Mouse (Mus musculus): ENCODE measurements around the gene Cpox. TPM values are rescaled to one million over a fixed set of nuclear protein-coding genes. Genes with fewer than 3 reads are reported as not detected.

The Cpox gene
- total RNA-seq, 2 experiments from 2014 or later = 19.7 to 20.5 TPM

DNA sequence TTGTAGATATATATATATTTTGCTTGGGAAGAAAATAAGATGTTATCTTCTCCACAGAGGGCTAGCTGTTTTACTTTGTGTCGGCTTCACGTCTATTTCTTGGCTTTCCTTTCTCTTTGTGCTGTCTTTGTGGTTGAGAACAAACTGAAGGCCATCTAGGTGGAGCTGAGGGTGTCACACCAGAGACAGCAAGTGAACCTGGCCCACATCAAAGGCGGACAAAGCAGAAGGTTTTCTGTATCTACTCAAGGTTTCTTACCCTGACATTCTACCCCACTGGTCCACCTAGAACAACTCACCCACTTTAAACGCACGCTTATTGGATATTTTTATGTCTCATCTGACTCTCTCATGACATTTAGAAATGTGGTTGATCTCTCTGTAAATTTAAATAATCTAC, 24.0 kb downstream of the Cpox start:
- no peak for DNase-seq
- intact Hi-C loops (cut with DNase I) = no loop called here

DNA sequence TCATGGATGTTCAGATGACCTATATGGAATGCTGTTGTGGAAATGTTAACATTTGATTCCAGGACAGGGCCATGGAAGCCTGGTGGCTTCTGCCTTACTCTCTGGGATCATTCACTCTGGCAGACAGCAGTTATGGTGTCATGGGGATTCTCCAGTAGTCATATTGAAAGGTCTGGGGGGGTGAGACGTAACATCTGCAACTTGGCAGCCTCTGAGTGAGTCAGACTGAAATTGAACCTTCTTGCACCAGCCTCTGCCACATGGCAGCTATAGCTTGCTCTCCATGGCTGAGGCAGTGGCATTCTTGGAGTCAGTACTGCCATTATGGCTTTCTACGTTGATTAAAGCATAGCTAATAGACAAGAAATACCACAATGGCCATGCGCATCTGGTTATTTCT, 26.7 kb downstream of the Cpox start:
- no peak for DNase-seq
- intact Hi-C loops (cut with DNase I) = no loop called here

DNA sequence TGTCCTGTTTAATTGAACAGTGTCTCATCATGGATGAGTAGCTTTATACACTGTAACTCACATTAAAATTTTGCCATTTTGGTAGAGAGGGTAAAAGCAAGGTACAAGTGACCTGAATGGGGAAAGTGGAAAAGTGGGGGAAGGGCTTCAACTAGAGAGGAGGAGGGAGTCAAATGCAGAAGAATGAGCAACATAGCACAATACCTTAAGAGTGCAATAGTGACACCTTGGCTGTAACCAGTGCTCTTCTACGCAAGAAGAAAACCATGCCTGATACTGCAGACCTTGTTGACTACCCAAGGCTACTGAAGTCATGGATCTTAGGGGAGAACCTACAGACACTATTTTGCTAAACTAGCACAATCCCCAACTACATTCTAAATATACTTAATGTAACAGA, 27.2 kb downstream of the Cpox start:
- no peak for DNase-seq

DNA sequence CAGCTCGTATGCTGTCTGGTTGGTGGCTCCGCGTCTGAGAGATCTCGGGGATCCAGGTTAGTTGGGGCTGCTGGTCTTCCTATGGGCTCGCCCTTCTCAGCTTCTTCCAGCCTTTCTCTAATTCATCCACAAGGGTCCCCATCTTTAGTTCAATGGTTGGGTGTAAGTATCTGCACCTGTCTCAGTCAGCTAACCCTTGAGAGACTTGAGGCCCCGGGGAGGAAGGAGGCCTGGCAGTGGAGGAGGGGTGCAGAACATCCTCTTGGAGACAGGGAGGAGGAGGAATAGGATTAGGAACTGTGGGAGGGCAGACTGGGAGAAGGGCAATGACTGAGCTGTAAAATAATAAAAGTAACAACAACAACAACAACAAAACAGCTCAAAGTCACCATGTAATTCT, 30.1 kb downstream of the Cpox start:
- intact Hi-C loops (cut with DNase I) = no loop called here

More for the DNA sequence above, 27.2 kb downstream of the Cpox start:
- intact Hi-C loops (cut with DNase I) = no loop called here

DNA sequence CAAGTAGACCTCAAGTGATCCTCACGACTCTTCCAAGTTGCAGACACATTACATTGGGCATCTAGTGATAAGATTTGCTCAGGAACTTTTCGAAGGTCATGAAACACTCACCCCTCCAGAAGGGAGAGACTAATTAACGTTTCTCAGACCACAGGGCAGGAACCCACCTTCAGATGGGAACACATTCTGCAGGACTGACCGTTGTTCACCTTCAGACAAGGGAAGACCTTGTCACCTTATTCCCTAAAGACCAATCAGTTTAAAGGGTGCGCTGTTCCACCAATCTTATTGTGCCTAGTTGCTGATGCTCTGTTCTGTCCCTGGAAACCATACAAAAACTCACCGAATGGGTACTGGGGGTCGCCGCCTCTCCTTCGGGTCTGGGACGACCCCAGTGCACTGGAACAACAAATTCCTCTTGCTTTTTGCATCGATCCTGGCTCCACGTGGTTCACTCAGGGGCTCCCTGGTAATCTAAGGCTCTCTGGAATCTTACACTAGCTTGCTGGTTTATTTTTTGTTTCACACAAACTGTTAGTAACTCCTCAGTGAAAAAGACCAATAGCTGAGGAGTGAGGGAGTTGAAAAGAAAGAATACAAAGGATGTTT, 30.8 kb downstream of the Cpox start:
- intact Hi-C loops (cut with DNase I) = no loop called here
- DNase-seq = no peak

More for the DNA sequence above, 30.1 kb downstream of the Cpox start:
- no peak for DNase-seq

DNA sequence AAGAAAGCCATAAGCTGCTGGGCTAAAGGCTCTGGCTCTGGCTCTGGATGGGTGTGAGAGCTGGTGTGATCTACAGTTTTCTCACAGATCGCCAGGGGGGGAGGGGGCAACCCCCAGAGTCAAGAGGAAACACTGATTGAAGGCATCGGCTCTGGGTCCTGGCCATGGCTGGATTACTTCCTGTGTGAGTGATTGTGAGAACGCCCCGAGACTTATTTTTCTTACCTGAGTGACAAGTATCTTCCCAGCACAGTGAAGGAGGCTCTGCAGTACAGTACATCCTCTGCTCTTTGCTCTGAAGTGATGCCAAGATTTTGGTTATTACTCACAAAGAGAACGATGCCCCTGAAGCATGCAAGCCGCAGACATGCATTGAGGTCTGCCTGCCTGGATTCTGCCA, 31.7 kb downstream of the Cpox start:
- intact Hi-C loops (cut with DNase I) = no loop called here
- DNase-seq = no peak

- no peak for DNase-seq
- intact Hi-C loops (cut with DNase I) = no loop called here
Measured at GRCm38 (mm10) chr16:58702329-58702932, 32.3 kb downstream of the Cpox start.

DNA sequence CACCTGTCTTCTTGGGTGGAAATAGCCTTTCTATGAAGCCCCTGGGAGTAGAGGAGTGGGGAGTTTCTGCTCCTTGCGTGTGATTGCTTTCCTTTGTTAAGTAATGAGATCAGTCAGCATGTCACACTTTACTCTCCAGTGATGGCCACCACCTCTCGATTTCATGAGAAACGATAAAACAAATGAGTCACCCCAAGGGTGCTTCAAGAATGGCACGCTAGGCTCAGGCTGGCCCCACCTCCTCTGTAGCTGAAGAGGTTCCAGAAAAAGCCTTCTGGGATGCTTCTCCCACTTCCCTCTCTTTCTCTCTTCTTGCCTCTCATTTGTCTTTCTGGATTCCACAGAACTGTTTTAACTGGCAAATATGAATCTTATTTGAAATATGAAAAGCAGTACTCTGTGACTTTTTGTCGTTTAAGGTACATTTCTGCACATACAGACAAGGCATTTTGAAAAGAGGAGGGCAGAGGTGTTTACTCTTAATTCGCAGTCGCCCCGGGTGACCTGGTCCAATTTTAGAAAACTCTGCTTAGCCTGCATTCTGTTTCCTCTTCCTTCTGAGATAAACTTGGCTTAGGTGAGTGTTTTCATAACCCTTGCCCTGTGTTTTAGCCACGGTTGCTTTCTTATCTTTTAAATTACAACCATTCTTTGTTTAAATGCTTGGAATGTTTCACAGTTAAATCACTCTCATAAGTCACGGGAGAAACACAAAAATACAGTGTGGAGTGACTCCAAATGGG, 33.5 kb downstream of the Cpox start:
- no peak for DNase-seq
- intact Hi-C loops (cut with DNase I) = no loop called here

DNA sequence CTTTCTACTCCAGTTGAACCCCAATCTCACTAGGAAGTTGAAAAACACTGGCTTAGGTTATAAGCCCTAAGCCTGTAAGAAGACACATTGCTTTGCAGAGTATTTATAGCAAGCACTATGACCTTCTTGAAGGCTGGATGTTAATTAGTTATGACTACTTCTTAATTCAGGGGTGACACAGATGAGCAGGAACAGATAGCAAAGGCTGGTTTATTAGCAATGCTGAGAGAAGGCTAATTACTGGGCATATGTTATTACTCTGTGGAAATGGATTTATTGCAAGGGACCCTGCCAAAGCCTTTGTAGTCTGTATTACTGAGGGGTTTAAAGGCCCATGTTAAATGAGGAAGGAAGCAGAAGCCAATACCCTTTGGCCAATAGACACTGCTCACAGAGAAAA, 34.9 kb downstream of the Cpox start:
- intact Hi-C loops (cut with DNase I) = no loop called here
- DNase-seq = no peak

- intact Hi-C loops (cut with DNase I) = no loop called here
Measured at GRCm38 (mm10) chr16:58707276-58707905, 37.3 kb downstream of the Cpox start.

DNA sequence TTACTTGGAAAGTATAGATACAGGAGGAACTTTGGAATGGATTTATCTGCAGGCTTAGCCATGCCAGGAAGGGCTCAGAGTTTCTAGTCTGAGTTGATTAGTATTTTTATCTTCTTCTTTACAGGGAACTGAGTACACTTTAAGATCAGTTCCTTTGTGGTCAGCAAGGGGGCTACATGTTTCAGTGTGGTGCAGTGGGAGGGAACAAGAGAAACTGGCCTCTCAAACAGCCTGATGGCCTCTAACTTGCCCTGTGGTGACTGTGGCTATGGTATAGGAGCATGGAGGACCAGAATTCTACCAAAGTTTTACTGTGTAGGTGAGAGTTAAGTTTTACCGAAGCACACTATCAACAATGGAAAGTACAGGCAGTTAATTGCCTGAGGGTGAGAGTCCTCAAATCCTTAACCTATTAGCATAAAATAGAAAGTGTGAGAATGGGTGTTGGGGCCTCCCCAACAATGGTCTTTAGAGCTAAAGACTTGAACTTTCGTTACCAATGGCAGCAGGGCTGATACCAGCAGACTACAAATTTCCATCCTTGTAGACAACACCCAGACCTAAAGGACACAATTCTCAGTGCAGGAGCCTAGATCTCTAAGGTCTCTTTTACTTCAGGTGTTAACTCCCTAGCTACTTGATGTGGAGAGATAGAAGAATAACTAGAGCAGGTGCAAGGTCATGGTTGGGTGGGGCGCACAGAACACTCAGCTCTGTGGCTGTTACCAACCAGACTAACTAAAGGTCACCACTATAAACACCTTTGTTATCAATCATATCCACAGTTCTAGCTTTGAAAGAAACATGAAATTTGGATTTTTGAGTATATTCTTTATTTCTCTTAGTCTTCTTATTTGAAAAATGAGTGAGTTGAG, 38.7 kb downstream of the Cpox start:
- intact Hi-C loops (cut with DNase I) = no loop called here
- no peak for DNase-seq

More at GRCm38 (mm10) chr16:58707276-58707905, 37.3 kb downstream of the Cpox start:
- DNase-seq = no peak

DNA sequence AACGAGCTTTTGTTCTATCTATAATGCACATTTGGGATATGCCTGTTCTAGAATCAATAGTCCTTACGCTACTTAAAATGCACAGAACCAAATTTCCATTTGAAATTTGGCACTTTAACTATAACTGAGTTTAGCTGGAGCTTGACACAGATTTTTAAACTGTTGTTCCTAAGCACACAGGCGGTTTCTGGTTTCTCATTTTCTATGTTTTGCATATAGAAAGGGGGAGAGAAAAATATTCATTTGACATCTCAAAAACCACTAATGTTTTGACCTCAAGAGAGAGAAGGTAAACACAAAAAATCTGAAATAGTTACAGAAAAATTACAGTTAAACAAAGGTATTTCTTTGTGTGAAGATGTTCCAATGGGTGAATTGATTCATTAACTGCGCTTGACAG, 39.4 kb downstream of the Cpox start:
- DNase-seq = no peak
- intact Hi-C loops (cut with DNase I) = no loop called here

GRCm38 (mm10) chr16:58712221-58712620, 42.1 kb downstream of the Cpox start:
- DNase-seq = no peak
- intact Hi-C loops (cut with DNase I) = no loop called here

- intact Hi-C loops (cut with DNase I) = no loop called here
- no peak for DNase-seq
Measured at GRCm38 (mm10) chr16:58713128-58713527, 43.0 kb downstream of the Cpox start.

DNA sequence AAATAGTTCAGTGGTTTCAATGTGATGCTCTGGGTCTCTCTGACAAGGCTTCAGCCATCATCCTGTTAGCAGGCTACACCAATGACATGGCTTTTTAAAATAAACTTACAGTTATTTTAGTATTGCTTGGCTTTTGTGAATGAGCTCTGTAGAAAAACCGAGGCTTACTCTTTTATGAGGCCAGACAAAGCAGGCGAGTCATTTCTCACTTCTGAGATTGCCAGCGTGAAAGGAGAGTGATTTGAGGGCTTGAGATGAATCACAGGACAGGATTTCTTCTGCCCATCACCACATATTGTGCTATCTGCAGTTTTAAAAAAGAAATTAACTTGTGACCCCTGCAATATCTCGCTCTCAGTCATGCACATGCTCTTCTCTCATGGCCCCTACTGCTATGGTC, 44.9 kb downstream of the Cpox start:
- intact Hi-C loops (cut with DNase I) = no loop called here
- DNase-seq = no peak

DNA sequence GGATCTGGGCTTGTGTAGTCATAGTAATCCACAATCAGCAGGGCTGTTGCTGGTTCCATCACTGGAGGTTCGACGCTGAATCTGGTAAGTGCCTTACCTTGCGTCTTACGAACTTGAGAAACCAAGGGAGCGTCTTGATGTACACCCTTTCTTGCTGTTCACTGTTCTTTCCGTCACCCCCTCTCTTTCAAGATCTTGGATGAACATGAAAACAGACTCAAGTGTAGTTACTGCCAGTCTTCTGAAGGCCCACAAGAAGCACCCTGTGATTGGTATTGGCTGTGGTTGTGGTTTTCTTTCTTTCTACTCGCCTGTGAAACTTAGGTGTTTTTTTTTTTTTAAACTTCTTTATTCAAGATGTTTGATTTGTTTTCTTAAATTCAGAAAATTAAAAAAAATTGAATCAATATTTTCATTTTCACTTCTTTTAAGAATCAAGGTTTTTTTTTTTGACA, 48.6 kb downstream of the Cpox start, which contains the start of gene Gpr15:
Gene Gpr15 (minus strand): TSS at position 405 of the 455 bp plus-strand sequence.
- intact Hi-C loops (cut with DNase I) = no loop called here
- DNase-seq = no peak

DNA sequence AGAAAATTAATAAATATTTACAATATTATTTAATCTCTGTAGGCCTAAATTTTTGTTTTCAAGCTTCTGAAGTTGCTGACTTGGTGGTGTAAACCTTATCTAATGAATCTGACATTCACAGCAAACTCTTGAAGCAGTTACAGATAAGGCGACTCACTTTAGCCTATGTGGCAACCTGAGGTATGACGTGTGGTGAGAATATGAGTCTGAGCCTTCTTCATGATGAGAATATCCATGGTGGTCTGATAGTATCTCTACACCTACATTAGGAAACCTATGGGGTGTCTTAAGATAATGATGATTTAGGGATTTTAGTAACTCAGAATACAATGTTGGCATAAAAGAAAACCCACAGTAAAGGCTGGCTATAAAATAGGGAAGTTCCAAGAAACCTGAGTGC, 52.2 kb downstream of the Cpox start:
- DNase-seq = no peak
- intact Hi-C loops (cut with DNase I) = no loop called here

DNA sequence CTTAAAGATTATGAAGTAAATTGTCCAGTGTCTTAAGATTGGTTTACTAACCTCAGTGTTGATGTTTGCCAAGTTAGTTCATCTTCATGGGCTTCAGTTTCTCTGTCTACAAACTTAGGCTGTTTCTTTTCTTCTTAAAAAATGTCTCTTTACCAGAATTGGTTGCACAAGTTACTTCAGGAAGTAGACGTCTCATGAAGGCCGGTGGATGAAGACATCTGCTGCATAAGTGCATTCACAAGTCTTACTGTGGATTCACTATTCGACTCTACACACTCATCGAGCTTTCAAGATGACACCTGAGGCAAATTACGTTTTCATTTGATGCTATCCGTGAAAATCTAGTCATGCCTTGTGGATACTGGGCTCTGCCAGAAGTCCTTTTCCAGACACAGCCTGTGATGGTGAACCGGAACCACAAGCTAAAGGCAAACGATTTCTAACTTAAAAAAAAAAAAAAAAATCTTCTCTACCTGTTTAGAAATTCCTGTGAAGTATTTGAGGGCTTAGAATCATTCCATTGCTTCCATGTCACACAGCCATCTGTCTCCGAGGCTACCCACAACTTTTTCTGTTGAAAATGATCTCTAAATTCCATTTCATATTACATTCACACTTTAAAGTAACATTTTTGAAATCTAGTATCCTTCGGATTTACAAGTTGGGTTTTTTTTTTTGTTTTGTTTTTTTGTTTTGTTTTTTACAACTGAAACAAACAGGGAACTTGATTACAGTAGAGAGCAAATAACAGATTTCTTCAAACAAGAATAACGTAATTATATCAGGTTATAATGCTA, 56.8 kb downstream of the Cpox start:
- intact Hi-C loops (cut with DNase I) = no loop called here
- no peak for DNase-seq

DNA sequence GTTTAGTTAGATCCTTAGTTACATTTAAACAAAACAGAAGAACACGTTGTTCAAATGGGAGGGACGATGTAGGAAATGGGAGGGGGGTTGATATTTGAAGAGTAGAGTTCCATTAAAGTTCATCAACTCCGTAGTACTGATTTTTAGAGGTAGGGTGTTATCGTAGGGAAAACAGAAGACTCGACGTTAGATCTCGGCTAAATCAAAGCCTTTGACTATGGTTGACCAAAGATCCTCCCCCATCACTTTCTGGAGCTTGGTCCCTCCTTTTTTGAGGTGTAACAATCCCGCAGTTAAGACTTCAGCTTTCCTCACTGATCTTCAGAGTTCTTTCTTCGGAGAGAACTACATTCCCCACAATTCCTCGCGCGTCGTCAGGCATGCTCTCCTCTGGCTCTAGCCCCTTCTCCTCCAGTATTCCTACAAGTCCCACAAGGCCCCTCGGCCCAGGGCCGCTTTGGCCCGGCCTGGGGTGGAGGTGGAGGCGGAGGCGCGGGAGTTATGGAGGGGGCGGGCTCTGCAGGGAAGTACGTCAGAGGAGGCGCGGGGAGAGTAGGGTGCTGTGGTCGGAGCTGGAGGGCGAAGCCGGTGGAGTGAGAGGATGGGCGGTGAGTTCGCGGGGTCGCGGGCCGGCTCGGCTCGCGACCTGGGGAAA, 57.5 kb downstream of the Cpox start, which contains the start of gene Cldnd1:
Gene Cldnd1 (plus strand): TSS at position 434 of the 655 bp plus-strand sequence.
- DNase-seq = peak; percentile 97
- intact Hi-C loops (cut with DNase I) = no loop called here
